Mouse (Mus musculus) testis, adult 2 months (tissue): ENCODE measurements around the gene Traf3ip1. TPM values are rescaled to one million over a fixed set of nuclear protein-coding genes. Genes with fewer than 3 reads are reported as not detected.

Source experiments
- H3K27ac ChIP-seq: fragments of 200-500 bp; 2 replicates; pipeline ENCODE4 v1.5.1; 2012; ENCODE audit warnings: low read depth, low read length; ENCODE audit not compliant: control insufficient read depth, insufficient read depth
- H3K27me3 ChIP-seq: fragments of 200-500 bp; 2 replicates; pipeline ENCODE4 v1.6.1; 2012; ENCODE audit warnings: mild to moderate bottlenecking, low read length, moderate library complexity; ENCODE audit not compliant: control insufficient read depth, insufficient read depth
- H3K36me3 ChIP-seq: fragments of 200-500 bp; 2 replicates; pipeline ENCODE4 v1.6.1; 2012; ENCODE audit warnings: mild to moderate bottlenecking, low read length; ENCODE audit not compliant: control insufficient read depth, insufficient read depth
- H3K4me1 ChIP-seq: fragments of 200-500 bp; 2 replicates; pipeline ENCODE4 v1.6.1; 2012; ENCODE audit warnings: low read length; ENCODE audit not compliant: control insufficient read depth, insufficient read depth
- H3K4me3 ChIP-seq: fragments of 200-500 bp; 2 replicates; pipeline ENCODE4 v1.5.1; 2012; ENCODE audit warnings: low read depth, mild to moderate bottlenecking, low read length, moderate library complexity, mixed read lengths; ENCODE audit not compliant: control insufficient read depth
- CTCF ChIP-seq: fragments of 200-500 bp; IDR thresholded peaks from 2 replicates; pipeline ENCODE4 v1.5.1; 2012; ENCODE audit warnings: low read depth, mild to moderate bottlenecking, inconsistent platforms, low read length, moderate library complexity; ENCODE audit not compliant: control insufficient read depth, insufficient read depth, insufficient replicate concordance
- POLR2A ChIP-seq: fragments of 200-500 bp; IDR thresholded peaks from 2 replicates; pipeline ENCODE4 v1.6.1; 2012; ENCODE audit warnings: low read depth, mild to moderate bottlenecking, inconsistent platforms, low read length, moderate library complexity; ENCODE audit not compliant: control insufficient read depth
- polyA plus RNA-seq: library from polyadenylated mRNA; depleted of rRNA; stranded (reverse); fragments of >200 nt; gene quantifications from 2 replicates; pipeline ENCODE4 v1.2.3, GENCODE M21; 2012; rRNA removed

The Traf3ip1 gene
- polyA plus RNA-seq, 1 experiment, result 32.5 TPM

DNA sequence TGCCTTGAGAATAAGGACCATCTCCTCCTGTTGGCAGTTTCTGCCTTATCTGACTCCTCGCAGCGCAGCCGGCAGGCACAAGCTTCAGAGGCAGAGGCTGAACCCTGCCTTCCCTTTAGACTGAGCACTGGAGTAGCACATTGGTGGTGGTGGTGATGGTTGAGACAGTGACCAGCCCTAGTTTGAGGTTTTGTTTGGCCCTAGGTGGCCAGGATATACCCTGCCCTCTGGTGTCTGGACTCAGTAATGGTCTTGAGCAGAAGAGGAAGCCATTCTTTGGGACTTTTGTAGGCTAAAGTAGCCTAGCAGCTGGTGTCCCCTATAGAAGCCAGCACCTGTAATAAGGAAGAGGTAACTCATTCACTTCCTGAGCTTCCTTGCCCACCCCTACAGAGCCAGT, 69.6 kb downstream of the Traf3ip1 start:
- Histone ChIP-seq H3K4me1 (no peaks in the 10 kb centered on the region), H3K27ac (no peak overlapping the region), H3K4me3 (no peak overlapping the region), H3K36me3 (no peaks in the 10 kb centered on the region), H3K27me3 (no peaks in the 10 kb centered on the region)
- TF ChIP-seq CTCF (no peak), POLR2A (no peak)

- Histone ChIP-seq H3K4me1 (no peaks in the 10 kb centered on the region), H3K36me3 (no peaks in the 10 kb centered on the region), H3K4me3 (no peak overlapping the region), H3K27me3 (no peaks in the 10 kb centered on the region), H3K27ac (no peak overlapping the region)
- TF ChIP-seq CTCF (no peak), POLR2A (no peak)
Observed at GRCm38 (mm10) chr1:91564598-91564997, 70.2 kb downstream of the Traf3ip1 start.

GRCm38 (mm10) chr1:91567269-91567668, 72.8 kb downstream of the Traf3ip1 start:
- H3K27ac ChIP-seq, result no peak overlapping the region
- TF ChIP-seq POLR2A (peak; percentile 26; the same call in 1 of the 2 replicates), CTCF (no peak)
- H3K27me3 ChIP-seq, result no peaks in the 10 kb centered on the region
- no peaks in the 10 kb centered on the region for H3K4me1 ChIP-seq
- H3K36me3 ChIP-seq, result no peaks in the 10 kb centered on the region
- H3K4me3 ChIP-seq, result no peak overlapping the region

DNA sequence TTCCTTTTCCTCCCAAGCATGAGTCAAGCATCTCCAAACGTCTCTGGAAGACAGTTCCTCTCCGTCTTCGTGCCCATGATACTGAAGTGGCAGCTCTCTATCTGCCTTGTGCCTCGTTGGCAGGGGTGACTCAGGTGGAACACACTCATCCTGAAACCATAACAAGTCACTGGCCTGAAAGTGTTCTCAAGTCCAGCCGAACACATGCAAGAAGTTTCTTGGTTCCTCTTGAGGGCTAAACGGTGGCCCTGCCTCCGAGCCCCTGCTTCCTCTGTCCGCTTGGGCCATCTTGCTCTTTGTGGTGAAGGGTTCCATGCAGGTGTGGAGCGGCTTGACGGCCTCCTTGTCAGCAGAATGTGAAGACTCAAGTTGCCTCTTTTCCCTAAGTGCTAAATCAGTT, 78.0 kb downstream of the Traf3ip1 start:
- Histone ChIP-seq H3K36me3 (no peaks in the 10 kb centered on the region), H3K4me1 (no peaks in the 10 kb centered on the region), H3K27me3 (no peaks in the 10 kb centered on the region), H3K27ac (no peak overlapping the region), H3K4me3 (no peak overlapping the region)
- TF ChIP-seq CTCF (no peak), POLR2A (no peak)

DNA sequence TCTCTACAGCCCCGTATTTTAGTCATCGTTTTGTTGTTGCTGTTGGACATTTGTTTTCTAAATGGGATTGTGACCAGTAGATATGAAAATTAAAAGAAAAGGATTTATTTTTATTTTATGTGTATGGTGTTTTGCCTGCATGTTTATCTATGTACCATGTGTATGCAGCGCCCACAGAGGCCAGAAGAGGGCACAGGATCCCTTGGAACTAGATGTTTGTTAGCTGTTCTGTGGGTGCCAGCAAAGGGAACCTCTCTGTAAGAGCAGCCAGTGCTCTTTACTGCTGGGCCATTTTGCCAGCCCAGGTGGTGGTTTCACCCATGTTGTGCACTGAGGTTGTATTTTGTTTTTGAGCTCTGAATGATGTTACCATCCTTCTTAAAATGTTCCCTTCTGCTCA, 79.8 kb downstream of the Traf3ip1 start:
- H3K36me3 ChIP-seq, result no peaks in the 10 kb centered on the region
- no peak for TF ChIP-seq POLR2A
- peak; percentile 18; the same call in 1 of the 2 replicates for TF ChIP-seq CTCF
- H3K27ac ChIP-seq, result no peak overlapping the region
- no peak overlapping the region for H3K4me3 ChIP-seq
- H3K27me3 ChIP-seq, result no peaks in the 10 kb centered on the region
- H3K4me1 ChIP-seq, result peaks cover 7% of the 10 kb centered on the region

GRCm38 (mm10) chr1:91577883-91578517, 83.6 kb downstream of the Traf3ip1 start:
- no peak overlapping the region for H3K27ac ChIP-seq
- H3K4me1 ChIP-seq, result peaks cover 7% of the 10 kb centered on the region
- TF ChIP-seq CTCF (no peak), POLR2A (no peak)
- no peak overlapping the region for H3K4me3 ChIP-seq
- H3K27me3 ChIP-seq, result no peaks in the 10 kb centered on the region
- no peaks in the 10 kb centered on the region for H3K36me3 ChIP-seq

Other genes with a start within 250 kb of the Traf3ip1 start
- gene Ube2f, start 244.3 kb upstream of the Traf3ip1 start, polyA plus RNA-seq, result 159 and 164 TPM in 2 replicates
- gene Scly, start 196.3 kb upstream of the Traf3ip1 start, polyA plus RNA-seq, result 13.3 and 18.0 TPM in 2 replicates
- 0.27 and 0.29 TPM in 2 replicates for gene Espnl, start 172.6 kb upstream of the Traf3ip1 start, polyA plus RNA-seq
- gene Klhl30, start 143.6 kb upstream of the Traf3ip1 start, polyA plus RNA-seq, result 0.21 and 0.31 TPM in 2 replicates
- 0.90 and 1.2 TPM in 2 replicates for gene Erfe, start 128.2 kb upstream of the Traf3ip1 start, polyA plus RNA-seq
- 20.0 and 20.2 TPM in 2 replicates for gene Ilkap, start 95.8 kb upstream of the Traf3ip1 start, polyA plus RNA-seq
- 5.1 and 5.6 TPM in 2 replicates for gene Hes6, start 80.6 kb upstream of the Traf3ip1 start, polyA plus RNA-seq
- gene Per2, start 35.3 kb upstream of the Traf3ip1 start, polyA plus RNA-seq, result 3.4 and 4.2 TPM in 2 replicates
- gene Asb1, start 45.9 kb downstream of the Traf3ip1 start, polyA plus RNA-seq, result 99.1 and 121 TPM in 2 replicates